Mouse (Mus musculus): ENCODE results near the gene Tamm41. TPM values are rescaled to one million over a fixed set of nuclear protein-coding genes. Genes with fewer than 3 reads are reported as not detected.

The Tamm41 gene
- total RNA-seq, 2 experiments from 2014 or later, result 23.3 to 25.3 TPM

DNA sequence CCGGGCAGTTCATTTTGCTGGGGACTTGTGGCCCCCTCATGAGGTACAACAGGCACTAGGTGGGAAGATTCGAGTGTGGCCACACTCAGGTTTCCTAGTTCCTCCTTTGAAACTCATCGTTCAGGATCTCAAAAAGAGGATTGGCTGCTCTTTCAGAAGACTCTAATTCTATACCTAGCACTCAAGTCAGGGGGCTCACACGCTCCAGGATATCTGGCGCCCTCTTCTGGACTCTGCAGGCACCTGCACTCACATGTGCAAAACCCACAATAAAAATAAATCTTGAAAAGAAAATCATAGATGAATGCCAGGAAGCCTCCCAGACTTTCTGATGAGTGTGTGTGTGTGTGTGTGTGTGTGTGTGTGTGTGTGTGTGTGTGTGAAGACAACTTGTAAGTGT is 66.8 kb downstream of the Tamm41 start:
- peak; percentile 9 for DNase-seq

DNA sequence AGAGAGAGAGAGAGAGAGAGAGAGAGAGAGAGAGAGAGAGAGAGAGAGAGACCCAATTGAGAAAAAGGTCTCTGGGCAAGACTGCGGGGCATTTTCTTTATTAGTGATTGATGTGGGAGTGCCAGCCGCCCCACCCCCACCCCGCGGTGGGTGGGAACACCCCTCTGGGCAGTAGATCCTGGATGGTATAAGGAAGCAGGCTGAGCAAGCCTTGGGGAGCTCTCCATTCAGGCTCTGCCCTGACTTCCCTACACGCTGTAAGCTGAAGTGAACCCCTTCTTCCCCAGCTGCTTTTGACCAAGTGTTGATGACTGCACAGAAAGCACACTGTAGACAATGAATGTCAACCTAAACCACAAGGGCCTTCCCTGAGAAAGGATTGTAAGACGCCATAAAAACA is 67.3 kb downstream of the Tamm41 start:
- no peak for DNase-seq

DNA sequence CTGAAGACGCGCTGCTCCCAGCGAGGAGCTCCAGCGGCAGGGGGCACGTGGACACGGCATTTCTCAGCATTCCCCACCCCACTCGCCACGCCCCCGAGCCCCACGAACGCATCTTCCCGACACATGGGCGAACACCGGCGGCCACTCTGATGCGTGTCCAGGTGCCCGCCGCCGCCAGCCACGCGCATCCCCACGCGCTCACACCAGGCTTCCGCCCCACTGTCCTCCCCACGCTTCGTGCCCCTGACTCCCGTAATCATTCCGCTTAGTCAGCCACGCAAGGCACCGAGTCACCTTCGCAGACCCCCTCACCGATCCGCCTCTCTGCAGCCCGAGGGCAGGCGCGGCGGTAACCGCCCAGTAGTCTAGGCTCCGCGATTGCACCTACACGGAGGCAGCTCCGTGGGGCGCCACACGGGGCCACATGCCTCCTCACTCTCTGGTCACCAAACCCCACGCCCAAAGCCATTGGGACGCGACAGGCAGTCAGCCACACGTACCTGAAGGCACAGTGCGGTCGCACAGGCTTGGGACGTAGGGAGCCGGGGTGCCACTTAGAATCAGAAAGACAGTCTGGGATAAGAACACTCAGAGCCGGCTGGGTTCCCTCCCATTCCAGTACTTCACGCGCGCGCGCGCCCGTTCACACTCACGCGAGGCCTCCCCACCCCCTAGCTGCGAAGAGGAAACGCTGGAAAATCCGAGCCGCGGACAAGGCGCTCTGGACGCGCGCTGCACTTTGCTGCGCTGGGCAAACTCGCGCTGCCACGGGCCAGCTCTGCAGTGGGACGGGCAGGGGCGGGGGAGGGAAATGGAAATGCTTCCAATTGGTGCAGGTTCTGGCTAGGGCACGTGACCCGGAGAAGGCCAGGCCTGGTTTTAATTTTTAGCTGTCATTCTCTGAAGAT is 68.2 kb downstream of the Tamm41 start, which contains the start of gene Vgll4:
Gene Vgll4, minus strand, starts transcription at position 782 of the 908 bp plus-strand sequence.
- peak; percentile 59 for DNase-seq

DNA sequence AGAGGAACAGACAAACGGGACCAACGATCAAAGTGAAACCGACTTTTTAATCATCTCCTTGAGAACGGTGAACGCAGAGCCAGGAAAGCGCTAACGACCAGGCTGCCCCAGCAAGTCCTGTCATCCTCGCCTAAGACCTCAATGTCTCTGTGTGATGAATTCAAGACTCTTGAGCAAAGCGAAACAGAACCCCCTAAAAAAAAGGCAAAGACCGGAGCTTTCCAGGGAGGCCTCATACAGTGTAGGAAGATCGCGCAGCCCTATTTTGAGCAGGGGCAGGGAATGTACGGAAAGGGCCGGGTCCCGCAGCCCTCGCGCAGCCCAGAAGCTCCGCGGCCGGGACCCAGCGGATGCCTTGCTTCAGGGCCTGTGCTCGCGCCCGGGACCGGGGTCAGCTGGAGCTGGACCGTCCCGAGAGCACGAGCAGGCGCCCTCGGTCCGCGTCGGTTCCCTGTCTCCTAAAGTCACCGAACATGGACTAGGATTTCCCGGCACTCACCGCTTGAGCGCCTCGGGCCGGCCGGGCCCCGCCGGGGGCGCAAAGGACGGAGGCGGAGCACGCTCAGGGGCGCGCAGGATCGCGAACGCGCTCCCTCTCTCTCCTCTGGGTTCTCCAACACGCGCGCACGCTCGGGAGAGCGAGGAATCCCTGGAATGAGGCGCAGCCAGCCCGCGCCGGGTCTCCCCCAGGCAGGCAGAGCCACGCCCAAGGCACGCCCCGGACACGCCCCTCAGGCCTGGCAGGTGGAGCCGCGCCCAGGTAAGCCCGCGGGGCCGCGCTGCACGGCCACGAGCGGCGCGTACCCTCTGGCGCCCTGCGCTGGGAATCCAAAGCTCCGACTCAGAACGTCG is 69.1 kb downstream of the Tamm41 start:
- peak; percentile 77 for DNase-seq

DNA sequence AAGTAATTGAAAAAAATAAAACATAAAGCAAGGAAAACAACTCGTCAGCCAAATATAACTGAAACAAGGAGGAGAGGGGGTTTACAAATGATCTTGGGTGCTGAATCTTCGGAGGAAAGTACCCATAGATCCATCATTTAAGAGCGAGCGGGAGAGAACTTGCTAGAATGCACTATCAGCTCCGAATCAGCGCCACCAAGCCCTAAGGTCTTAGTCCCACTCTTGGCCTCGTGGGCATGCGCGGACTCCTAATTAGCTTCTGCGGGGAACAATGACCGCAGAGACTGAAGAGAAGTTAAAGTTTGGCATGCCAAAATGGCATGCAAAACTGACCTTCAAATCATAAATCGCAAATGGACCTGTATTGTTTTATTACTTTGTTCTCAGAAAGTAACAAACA is 70.1 kb downstream of the Tamm41 start:
- DNase-seq, result no peak

DNA sequence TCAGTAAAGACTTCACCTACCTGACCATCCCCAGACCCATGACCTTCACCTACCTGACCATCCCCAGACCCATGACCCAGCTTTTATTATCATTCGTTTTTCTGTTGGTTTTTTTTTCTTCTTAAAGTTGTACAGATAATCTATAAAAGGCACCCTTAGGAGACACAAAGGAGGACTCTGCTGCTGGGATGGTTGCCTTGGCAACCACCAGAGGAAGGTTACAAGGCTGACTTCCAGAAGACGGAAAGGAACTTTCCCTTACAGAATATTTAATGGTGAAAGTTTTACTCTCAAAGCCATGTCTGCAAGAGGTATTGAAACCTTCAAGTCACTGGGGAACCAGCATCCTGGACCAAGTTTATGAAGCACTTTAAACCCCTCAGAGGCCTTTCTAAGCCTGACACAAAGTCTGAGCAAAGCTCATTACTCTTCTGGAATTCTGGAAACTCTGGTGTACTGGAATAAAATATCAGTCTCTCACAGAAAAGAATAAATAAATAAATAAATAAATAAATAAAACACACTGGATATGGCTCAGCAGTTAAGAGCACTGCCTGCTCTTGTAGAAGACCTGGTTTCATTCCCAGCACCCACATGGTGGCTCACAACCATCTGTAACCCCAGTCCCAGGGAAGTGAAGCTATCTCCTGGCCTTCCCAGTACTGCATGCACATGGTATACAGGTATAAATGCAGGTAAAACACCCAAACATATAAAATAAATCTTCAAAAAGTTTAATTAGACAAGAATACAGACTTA is 71.1 kb downstream of the Tamm41 start:
- no peak for DNase-seq

DNA sequence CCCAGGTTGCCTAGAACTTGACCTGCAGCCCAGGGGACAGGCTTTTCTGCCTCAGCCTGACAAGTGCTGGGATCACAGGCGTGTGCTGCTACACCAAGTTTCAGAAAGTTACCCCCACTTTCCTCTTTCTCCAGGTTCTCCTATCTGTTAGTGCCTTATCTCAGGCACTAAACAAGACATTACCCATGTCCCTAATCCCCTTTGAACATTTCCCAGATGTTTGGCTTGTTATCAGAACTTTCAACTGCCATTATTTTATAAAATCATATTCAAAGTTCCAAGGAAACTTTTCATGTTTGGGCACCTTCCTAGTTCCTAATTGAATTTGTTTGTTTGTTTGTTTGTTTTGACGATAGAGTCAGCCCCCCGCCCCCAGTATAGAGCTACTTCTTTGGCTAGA is 71.9 kb downstream of the Tamm41 start:
- DNase-seq, result no peak

DNA sequence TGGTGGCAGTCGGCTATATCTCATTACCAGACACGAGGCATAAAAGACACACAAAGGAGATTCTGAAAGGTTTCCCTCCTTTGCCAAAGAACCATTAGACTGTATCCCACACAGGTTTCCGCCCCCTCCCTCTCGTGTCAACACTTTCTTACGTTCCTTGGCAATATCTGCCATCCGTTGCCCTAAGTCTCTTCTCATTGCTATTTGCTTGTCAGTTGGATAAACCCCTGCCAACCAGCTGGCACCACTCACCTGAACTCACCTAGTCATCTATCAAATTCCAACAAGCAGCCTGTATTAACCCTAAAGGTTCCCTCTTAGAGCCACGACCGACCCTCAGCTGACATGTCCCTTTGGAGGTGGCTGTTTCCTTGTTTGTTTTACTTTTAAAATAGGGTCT is 72.3 kb downstream of the Tamm41 start:
- DNase-seq, result no peak

DNA sequence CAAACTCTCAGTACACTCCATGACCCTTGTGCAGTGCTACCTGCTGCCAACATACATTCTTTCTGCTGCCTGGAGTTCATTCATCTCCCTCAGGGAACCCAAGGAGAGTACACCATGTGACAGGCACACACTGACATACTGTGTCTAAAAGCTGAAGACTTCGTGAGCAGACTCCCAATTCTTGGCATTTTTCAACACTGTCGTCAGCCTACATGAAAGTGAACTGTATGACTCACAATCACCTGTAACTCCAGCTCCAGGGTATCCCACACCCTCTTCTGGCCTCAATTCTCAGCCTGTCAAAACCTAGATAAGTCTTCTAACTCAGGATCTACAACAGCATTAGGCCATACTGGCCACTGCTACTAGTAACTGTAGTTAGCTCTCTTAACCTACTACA is 73.4 kb downstream of the Tamm41 start:
- no peak for DNase-seq

DNA sequence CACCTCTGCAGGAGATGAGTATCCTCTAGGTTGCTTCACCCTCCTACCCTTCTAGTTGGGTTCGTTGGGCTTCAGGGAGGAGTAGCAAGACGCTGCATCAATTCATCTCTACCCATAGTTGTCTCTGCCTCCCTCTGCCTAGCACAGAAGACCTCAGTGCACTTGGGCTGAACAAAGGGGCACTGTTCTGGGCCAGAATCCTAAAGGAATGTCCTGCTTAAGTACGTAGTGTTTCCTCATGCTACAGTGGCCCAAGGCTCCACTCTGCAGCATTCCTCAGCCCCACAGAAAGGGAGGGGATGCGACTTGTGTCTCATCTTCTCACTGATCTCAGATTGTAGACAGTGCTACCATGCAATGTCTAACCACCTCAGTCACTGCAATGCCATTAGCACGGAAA is 74.0 kb downstream of the Tamm41 start:
- no peak for DNase-seq

DNA sequence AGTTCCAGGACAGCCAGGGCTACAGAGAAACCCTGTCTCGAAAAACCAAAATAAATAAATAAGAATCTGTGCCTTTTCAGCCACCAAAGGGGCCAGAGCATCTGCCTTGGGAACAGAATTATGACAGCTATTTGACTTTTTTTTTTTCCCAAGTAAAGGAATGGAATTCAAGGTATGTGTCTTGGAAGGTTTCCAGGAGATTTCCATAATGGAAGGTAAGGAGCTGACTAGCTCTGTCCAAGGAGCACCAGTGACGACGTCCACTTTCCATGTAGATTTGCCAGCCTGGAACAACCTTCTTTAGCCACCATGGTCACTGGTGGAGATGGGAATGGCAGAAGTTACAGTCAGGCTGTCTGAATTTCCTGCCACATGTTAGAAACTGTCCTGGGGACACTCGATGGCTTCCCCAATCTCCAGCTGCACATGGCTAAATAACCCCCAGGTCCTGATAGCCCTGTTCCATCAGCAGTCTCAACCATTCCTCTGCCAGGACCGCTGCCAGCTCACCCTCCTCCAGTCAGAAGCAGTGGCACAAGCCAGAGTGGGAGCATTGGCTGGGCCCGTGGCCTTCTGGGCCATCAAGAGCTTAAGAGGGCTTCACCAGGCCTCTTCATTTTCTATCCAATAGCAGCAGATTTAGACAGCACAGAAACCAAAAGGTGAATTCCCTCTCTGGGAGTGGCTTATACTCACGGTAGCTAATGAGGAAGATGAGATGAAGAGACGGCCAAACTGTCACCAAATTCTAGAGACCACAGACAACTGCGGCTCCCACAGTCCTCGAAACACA is 76.2 kb downstream of the Tamm41 start:
- DNase-seq, result no peak

DNA sequence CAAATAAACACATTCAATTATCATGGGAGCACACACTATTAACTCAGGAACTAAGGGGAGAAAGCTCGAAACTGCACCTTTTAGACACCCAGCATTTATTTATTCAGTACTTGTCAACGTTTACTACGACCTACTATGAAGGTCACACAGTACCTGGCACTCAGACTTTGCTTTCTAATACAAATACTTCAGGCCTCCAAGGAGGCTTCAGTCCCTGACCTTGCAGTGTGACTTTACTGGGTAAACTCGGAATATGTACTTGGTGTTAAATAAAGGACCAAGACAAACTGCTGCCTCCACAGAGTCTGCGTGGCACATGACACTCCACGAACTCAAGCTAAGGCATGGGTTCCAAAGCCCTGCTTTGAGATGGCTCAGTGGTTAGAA is 78.7 kb downstream of the Tamm41 start:
- no peak for DNase-seq

DNA sequence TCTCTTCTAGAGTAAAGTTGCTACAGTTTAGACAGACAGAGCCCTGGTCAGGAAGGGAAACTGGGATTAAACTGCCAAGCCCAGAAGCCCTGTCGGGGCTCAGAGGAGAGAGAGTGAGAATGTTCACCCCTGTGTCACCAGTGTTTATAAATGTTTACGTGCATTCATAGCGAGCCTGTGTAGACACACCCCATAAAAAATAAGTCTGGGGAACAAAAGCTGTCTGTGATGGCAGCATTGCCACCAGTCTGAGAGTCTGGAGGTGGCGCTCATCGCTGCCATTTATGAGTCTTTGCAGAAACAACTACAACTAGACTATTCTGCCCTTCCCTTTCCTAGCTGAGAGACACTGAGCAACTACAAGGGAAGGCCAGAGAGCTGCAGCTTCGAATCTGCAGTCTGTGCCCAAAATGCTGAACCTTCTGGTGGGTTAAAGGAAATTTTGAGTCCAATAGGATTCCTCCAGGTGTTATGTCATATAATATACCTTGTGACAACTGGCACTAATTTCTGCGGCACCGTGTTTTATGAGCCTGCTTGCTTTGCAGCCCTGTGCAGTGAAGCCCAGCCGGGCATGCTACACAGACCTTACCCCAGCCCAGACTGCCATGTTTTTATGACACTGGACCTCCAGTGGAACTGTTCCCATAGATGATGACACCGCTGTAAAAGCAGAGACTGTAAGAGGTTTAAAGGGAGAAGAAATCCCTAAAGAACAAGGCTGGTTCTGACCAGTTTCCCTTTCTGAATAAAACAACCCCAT is 79.2 kb downstream of the Tamm41 start:
- no peak for DNase-seq

DNA sequence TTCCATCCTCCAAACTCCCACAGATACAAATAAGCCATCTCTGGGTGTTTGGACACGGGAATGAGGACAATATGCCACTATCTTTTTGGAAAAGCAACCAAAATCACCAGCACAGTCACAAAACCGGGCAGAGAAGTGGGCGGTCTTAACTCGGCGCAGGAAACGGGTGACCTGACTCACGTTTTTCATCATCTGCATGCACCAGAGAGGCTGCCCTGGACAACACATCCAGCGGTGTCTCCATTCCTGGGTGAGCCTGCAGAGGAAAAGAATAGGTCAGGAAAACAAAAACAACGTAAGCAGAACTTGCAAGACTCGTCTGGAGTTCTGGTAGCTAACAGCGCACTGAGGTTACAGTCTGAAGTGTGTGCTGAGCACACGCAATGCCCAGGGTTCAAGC is 79.9 kb downstream of the Tamm41 start:
- DNase-seq, result no peak

DNA sequence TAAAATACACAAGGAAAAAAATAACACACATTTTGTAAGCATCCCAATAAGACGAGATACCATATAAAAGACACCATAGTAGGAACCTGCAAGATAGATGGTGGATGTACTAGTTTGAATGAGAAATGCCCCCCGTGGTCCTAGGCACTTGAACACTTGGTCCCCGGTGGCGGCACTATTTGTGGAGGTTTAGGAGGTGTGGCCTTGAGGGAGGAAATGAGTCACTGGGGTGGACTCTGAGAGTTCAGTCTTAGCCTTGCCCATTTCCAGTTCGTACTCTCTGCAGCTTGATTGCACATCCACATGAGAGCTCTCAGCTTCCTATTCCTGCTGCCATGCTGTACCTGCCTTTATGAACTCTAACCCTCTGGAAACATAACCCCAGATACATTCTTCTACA is 83.2 kb downstream of the Tamm41 start:
- DNase-seq, result no peak

Other genes starting within 250 kb of the Tamm41 start
- 10 to 100 TPM; 37.4 to 40.4 TPM for gene Vgll4, start 67.9 kb downstream of the Tamm41 start, total RNA-seq (2021)
- 1 to 10 TPM; 3.2 to 4.0 TPM for gene Syn2, start 97.0 kb upstream of the Tamm41 start, total RNA-seq (2021)
- gene Gm17482, start 189.5 kb upstream of the Tamm41 start, total RNA-seq (2021), result not detected
- gene Timp4, start 214.3 kb upstream of the Tamm41 start, total RNA-seq (2021), result 1 to 10 TPM; 1.3 to 2.2 TPM

All from heart, postnatal 4 days (tissue).